Mouse (Mus musculus) heart, postnatal 0 days (tissue): ENCODE measurements at regions not wholly inside any gene's neighbourhood (a gene's known extent, or its start where the extent isn't known, plus 50 kb on each side); places are given as distances from the start of the nearest gene placed in this dataset.

ENCODE experiments used
- CTCF ChIP-seq: IDR thresholded peaks from 2 replicates; pipeline ENCODE4 v1.5.1; 2016; ENCODE audit warnings: antibody characterized with exemption, control low read depth, low read depth
- EP300 ChIP-seq: IDR thresholded peaks from 2 replicates; pipeline ENCODE4 v1.6.1; 2016; ENCODE audit warnings: antibody characterized with exemption, low read depth

DNA sequence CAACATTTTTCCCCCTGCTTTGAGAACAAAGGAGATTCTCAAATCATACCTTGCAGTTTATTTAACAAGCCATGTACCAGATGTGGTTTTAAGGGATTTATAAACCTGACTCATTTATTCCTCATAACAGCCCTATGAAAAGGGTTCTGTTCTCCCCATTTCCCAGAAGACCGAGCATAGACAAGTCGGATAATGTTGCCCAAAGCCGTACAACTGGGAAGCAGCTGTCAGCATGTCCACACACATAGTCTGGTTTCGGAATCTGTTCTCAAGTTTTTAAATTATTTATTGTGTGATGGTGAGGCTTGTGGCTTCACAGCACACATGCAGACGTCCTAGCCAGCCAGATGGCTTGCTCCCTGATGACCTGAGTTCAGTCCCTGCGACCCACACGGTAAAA lies 143.4 kb upstream of the Noct start:
- no peak for TF ChIP-seq CTCF
- TF ChIP-seq EP300, result no peak
